Mouse (Mus musculus) cerebellum, adult 9-10 months (tissue): ENCODE results near the gene Vmn1r7.
"Not testable (repeated sequence)": the region's sequence is repeated elsewhere in the genome, so short reads cannot be mapped to it uniquely, and the experiment has no call there.

Source experiments
- DNase-seq: peaks from one replicate; pipeline ENCODE4 v3.0.0; 2022

The Vmn1r7 gene

DNA sequence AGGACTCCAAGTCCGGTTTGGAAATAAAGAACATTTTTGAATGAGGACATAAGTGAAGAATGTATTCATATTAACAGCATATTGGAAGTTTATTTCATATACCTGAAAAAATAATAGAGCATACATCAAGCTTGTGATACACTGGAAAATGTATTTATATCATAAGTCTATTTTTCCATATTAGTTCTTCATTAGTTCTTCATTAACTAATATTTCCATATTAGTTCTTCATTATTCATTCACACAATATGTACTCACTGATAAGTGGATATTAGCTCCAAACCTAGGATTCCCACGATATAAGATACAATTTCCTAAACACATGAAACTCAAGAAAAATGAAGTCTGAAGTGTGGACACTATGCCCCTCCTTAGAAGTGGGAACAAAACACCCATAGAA lies at the start of gene Vmn1r7:
Vmn1r7 (minus strand) TSS at position 101 of the 400 bp plus-strand sequence.
- DNase-seq, result not testable (repeated sequence)

DNA sequence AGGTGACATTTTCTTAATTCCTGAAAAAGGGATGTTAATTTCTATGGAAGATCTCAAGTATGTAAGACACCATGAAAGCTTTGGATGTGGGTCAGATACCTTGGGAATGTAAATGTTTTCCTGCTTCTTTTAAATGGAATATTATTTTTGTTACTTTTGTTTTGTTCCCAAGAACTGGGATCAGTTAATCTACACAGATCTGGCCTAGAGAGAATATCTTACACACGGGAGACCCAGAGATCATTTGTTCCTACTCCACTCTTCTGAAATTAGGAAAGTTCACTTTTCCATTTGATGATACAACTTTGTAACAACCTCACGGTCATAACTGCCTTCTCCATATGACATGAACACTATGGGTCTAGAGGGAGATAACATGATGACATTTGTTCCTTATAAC lies 41.4 kb upstream of the Vmn1r7 start, which contains the start of gene Vmn1r9:
Vmn1r9 (plus strand) TSS at position 301 of the 400 bp plus-strand sequence.
- DNase-seq, result no peak

DNA sequence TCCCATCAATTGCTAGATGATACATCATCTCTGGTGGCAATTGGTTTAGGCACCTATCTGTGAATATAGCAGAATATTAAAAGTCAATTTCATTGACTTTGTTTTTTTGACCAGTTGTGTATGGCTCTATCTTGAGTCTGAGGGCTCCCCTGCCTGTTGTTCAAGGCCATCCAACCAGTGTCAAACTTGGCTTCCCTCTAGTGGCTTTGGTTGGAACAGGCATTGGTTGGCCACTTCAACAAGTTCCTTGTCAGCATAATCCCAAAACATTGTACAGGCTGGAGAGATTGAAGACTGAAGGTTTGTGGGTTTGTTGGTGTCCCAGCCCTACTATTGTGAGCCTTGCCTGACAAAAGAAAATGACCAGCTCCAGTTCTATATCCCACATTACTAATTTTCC lies 38.6 kb upstream of the Vmn1r7 start:
- DNase-seq, result no peak

DNA sequence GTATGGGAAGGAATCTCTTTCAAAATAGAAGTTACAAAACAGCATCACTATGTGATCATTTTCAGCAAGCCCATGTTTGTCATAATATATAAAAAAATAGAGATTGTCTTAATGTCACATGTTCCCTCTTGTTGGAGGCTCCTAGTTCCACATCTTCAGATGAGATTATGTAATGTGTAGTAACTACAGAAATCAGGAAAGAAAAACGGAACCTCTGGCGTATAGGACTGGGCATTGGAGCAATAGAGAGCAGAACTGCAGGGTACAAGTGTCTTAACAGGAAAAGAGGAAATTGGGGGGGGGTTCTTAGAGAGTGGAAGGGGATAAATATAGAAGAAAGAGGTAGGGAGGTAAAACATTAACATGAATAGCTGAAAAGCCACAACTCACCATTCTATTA lies 9.6 kb upstream of the Vmn1r7 start:
- no peak for DNase-seq

DNA sequence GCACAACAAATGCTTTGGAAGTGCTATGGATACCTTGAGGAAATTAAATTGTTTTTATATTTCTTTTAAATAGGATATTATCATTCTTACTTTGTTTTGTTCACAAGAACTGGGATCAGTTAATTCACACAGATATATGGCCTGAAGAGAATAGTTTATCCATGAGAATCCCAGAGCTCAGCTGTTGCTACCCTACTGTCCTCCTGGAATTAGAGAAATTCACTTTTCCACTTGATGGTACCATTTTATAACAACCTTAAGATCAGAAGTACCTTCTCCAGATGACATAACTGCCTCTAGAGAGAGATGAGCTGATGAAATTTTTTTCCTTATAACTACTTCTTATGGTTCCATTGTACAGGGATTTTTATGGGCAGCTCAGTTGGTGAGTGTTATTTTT lies 6.9 kb upstream of the Vmn1r7 start, which contains the start of gene Vmn1r8:
Vmn1r8 (plus strand) TSS at position 301 of the 400 bp plus-strand sequence.
- DNase-seq, result no peak

DNA sequence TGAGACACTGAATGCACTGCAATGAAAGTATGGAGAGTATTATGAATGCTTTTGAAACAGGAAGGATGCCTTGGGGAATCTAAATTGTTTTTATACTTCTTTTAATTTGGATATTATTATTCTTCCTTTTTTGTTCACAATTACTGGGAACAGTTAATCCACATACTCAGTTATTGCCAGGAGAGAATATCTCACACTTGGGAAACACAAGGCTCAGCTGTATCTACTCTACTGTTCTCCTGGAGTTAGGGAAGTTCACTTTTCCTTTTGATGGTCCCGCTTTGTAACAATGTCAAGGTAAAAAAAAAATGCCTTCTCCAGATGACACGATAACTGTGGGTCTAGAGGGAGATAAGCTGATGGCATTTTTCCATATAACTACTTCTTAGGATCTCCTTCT lies 28.2 kb downstream of the Vmn1r7 start, which contains the start of gene Vmn1r6:
Vmn1r6 (plus strand) TSS at position 301 of the 400 bp plus-strand sequence.
- no peak for DNase-seq
